Mouse (Mus musculus): ENCODE measurements around the gene Igf2r. TPM values are rescaled to one million over a fixed set of nuclear protein-coding genes. Genes with fewer than 3 reads are reported as not detected.

Gene Igf2r
- polyA plus RNA-seq, 1 experiment from 2014 or later, result 52.3 TPM

- peak; percentile 76 for ATAC-seq (replicated peaks; ENCODE audit: low FRiP score, low TSS enrichment, low read depth)
- Histone ChIP-seq H3K4me1 (replicated peaks; ENCODE audit: control insufficient read depth, insufficient read depth, low read length) (peaks cover 15% of the 10 kb centered on the region), H3K27ac (ENCODE audit: low read depth) (no peak overlapping the region), H3K27me3 (replicated peaks; ENCODE audit: control insufficient read depth, insufficient read depth, low read length) (no peaks in the 10 kb centered on the region), H3K9ac (ENCODE audit: low read length) (no peak overlapping the region), H3K4me3 (ENCODE audit: low read depth, low read length) (no peak overlapping the region), H3K36me3 (ENCODE audit: control insufficient read depth, insufficient read depth, low read length) (no peaks in the 10 kb centered on the region), H3K4me2 (ENCODE audit: low read length) (no peak overlapping the region), H3K9me3 (ENCODE audit: control insufficient read depth, low read length) (no peaks in the 10 kb centered on the region)
- no peak for DNase-seq (ENCODE audit: low spot score)
- WGBS, result 64% methylated on average over 12 of the region's 12 CpGs
Measured at GRCm38 (mm10) chr17:12799368-12800275, 30.2 kb upstream of the Igf2r start.

DNA sequence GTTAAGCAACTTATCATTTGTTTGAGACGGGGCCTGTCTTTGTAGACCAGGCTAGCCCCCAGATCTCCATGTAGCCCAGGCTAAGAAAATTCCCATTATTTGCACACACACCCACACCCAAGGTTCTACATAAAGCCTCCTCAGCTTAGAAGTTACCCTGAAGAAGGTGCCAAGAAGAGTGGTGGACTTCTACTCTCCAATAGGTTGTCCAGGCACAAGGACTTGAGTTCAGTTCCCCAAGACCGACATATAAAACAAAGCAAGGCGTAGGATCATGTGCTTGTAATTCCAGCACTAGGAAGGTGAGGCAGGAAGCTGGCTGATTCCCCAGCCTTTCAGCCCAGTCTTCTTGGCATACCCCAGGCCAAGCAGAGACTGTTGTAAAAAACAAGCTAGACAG lies 29.1 kb upstream of the Igf2r start:
- H3K9ac ChIP-seq (ENCODE audit: low read length), result no peak overlapping the region
- no peak overlapping the region for H3K4me2 ChIP-seq (ENCODE audit: low read length)
- no peaks in the 10 kb centered on the region for H3K36me3 ChIP-seq (ENCODE audit: control insufficient read depth, insufficient read depth, low read length)
- no peak overlapping the region for H3K4me3 ChIP-seq (ENCODE audit: low read depth, low read length)
- H3K27me3 ChIP-seq (replicated peaks; ENCODE audit: control insufficient read depth, insufficient read depth, low read length), result no peaks in the 10 kb centered on the region
- no peak overlapping the region for H3K27ac ChIP-seq (ENCODE audit: low read depth)
- H3K4me1 ChIP-seq (replicated peaks; ENCODE audit: control insufficient read depth, insufficient read depth, low read length), result peaks cover 26% of the 10 kb centered on the region
- no peak for ATAC-seq (replicated peaks; ENCODE audit: low FRiP score, low TSS enrichment, low read depth)
- no peaks in the 10 kb centered on the region for H3K9me3 ChIP-seq (ENCODE audit: control insufficient read depth, low read length)
- 90% methylated on average over 3 of the region's 3 CpGs for WGBS
- DNase-seq (ENCODE audit: low spot score), result no peak

GRCm38 (mm10) chr17:12797427-12798029 lies 28.1 kb upstream of the Igf2r start:
- no peak for DNase-seq (ENCODE audit: low spot score)

GRCm38 (mm10) chr17:12796633-12797032 lies 27.2 kb upstream of the Igf2r start:
- no peaks in the 10 kb centered on the region for H3K36me3 ChIP-seq (ENCODE audit: control insufficient read depth, insufficient read depth, low read length)
- no peaks in the 10 kb centered on the region for H3K27me3 ChIP-seq (replicated peaks; ENCODE audit: control insufficient read depth, insufficient read depth, low read length)
- H3K4me3 ChIP-seq (ENCODE audit: low read depth, low read length), result no peak overlapping the region
- peaks cover 43% of the 10 kb centered on the region for H3K4me1 ChIP-seq (replicated peaks; ENCODE audit: control insufficient read depth, insufficient read depth, low read length)
- H3K4me2 ChIP-seq (ENCODE audit: low read length), result no peak overlapping the region
- H3K9me3 ChIP-seq (ENCODE audit: control insufficient read depth, low read length), result no peaks in the 10 kb centered on the region
- H3K27ac ChIP-seq (ENCODE audit: low read depth), result no peak overlapping the region
- H3K9ac ChIP-seq (ENCODE audit: low read length), result no peak overlapping the region
- 69% methylated on average over 3 of the region's 3 CpGs for WGBS
- DNase-seq (ENCODE audit: low spot score), result no peak
- ATAC-seq (replicated peaks; ENCODE audit: low FRiP score, low TSS enrichment, low read depth), result no peak

More at GRCm38 (mm10) chr17:12797427-12798029, 28.1 kb upstream of the Igf2r start:
- Histone ChIP-seq H3K9me3 (ENCODE audit: control insufficient read depth, low read length) (no peaks in the 10 kb centered on the region), H3K4me3 (ENCODE audit: low read depth, low read length) (no peak overlapping the region), H3K4me1 (replicated peaks; ENCODE audit: control insufficient read depth, insufficient read depth, low read length) (peaks cover 35% of the 10 kb centered on the region), H3K27ac (ENCODE audit: low read depth) (no peak overlapping the region), H3K9ac (ENCODE audit: low read length) (no peak overlapping the region), H3K4me2 (ENCODE audit: low read length) (no peak overlapping the region), H3K36me3 (ENCODE audit: control insufficient read depth, insufficient read depth, low read length) (no peaks in the 10 kb centered on the region), H3K27me3 (replicated peaks; ENCODE audit: control insufficient read depth, insufficient read depth, low read length) (no peaks in the 10 kb centered on the region)
- 64% methylated on average over 3 of the region's 3 CpGs for WGBS
- no peak for ATAC-seq (replicated peaks; ENCODE audit: low FRiP score, low TSS enrichment, low read depth)

DNA sequence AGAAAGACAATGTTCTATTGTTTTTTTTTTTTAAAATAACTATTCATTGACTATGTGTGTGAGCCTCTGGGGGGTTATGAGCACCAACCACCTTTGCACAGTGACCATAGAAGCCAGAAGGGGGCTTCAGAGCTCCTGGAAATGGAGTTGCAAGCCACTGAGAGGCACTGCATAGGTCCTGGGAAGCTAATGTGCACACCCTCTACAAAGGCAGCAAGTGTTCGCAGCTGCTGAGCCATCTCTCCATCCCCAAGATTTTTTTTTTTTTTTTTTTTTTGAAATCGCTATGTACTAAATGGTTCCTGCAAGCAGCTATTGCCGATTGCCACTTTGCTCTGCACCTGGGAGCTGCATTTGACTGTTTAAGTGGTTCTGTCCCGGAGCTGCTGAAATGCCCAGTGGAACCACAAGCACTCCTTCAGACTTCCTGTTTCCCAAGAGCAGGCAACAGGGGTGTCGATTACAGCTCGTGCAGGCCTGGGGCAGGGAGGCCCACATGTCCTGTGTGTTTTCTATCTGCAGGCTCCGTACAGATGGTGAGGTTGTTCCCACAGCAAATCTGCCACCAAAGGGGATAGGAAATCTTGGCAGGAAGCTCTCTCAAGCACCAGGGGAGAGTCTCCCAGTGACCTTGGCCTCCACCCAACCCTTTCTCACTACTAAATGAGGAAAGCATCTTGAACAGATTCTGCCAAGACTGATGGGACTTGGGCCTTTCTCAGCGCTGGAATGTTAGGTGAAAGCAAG lies 24.4 kb upstream of the Igf2r start:
- ATAC-seq (replicated peaks; ENCODE audit: low FRiP score, low TSS enrichment, low read depth) (no peak), DNase-seq (ENCODE audit: low spot score) (no peak)
- H3K4me2 ChIP-seq (ENCODE audit: low read length), result peak overlapping the region; percentile 1; the same call in 1 of the 2 replicates
- H3K9ac ChIP-seq (ENCODE audit: low read length), result no peak overlapping the region
- H3K9me3 ChIP-seq (ENCODE audit: control insufficient read depth, low read length), result no peaks in the 10 kb centered on the region
- no peaks in the 10 kb centered on the region for H3K36me3 ChIP-seq (ENCODE audit: control insufficient read depth, insufficient read depth, low read length)
- H3K27me3 ChIP-seq (replicated peaks; ENCODE audit: control insufficient read depth, insufficient read depth, low read length), result no peaks in the 10 kb centered on the region
- H3K27ac ChIP-seq (ENCODE audit: low read depth), result peak overlapping the region; percentile 83
- WGBS, result 38% methylated on average over 8 of the region's 8 CpGs
- no peak overlapping the region for H3K4me3 ChIP-seq (ENCODE audit: low read depth, low read length)
- peaks cover 60% of the 10 kb centered on the region for H3K4me1 ChIP-seq (replicated peaks; ENCODE audit: control insufficient read depth, insufficient read depth, low read length)

DNA sequence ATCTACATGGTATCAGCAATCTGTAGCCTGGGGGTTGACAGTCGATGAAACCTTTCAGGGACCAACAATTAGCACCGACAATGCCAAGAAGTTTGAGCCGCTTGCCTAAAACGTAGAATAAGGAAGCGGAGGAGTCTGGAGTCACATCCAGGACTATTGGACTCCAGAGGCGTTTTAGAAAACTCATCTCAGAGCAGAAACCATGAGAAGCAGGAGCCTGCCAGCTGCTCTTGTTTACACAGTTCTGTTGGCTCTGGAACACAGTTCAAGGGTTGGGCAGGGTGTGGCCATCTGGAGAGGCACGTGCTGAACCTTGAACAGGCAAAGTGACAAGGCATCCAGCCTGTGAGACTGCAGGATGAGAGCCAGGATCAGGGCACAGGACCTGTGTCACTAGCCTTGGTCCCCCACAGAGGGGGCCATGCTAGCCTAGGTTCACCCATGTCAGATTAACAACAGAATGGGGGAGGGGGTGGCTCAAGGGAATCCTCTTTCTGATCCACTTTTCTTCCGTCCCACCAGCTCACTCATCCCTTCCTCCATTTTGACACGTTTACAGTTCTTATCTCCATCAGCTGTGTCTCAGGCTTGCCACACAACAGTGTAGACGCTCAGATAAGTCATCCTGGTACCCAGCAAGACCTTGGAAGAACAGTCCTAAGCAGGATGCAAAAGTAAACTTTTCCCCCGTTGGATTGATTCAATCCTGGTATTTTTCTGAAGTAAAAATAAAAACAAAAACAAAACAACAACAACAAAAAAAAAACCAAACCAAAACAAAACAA lies 23.1 kb upstream of the Igf2r start:
- H3K4me1 ChIP-seq (replicated peaks; ENCODE audit: control insufficient read depth, insufficient read depth, low read length), result peaks cover 58% of the 10 kb centered on the region
- 45% methylated on average over 11 of the region's 11 CpGs for WGBS
- peak; percentile 75 for DNase-seq (ENCODE audit: low spot score)

DNA sequence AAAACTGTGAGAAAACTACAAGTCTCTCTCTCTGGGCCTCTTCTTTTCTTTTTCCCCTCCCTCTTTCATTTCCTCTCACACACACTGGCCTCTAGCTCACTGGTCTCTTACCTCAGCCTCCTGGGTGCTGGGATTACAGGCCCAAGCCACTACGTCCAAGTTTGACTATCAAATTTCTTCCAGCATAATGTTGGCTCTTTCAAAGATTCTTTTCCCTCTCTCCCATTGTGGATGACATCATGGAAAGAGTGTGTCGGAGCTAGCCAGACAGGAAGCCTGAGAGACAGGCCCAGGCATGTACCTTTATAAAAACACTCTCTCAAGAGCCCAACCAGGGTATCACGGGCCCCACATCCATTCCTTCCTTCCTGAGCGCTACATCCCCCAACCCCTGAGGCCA lies 22.0 kb upstream of the Igf2r start:
- H3K36me3 ChIP-seq (ENCODE audit: control insufficient read depth, insufficient read depth, low read length), result no peaks in the 10 kb centered on the region
- peak overlapping the region; percentile 94 for H3K27ac ChIP-seq (ENCODE audit: low read depth)
- peaks cover 58% of the 10 kb centered on the region for H3K4me1 ChIP-seq (replicated peaks; ENCODE audit: control insufficient read depth, insufficient read depth, low read length)
- no peak overlapping the region for H3K9ac ChIP-seq (ENCODE audit: low read length)
- H3K27me3 ChIP-seq (replicated peaks; ENCODE audit: control insufficient read depth, insufficient read depth, low read length), result no peaks in the 10 kb centered on the region
- H3K4me2 ChIP-seq (ENCODE audit: low read length), result 0 out of 2 replicates have a peak overlapping the region, but pooled peaks have one; percentile 22
- DNase-seq (ENCODE audit: low spot score), result no peak
- no peak for ATAC-seq (replicated peaks; ENCODE audit: low FRiP score, low TSS enrichment, low read depth)
- WGBS, result 22% methylated on average over 4 of the region's 4 CpGs
- H3K4me3 ChIP-seq (ENCODE audit: low read depth, low read length), result no peak overlapping the region
- 0 out of 2 replicates have a peak, but pooled peaks cover 4% of the 10 kb centered on the region for H3K9me3 ChIP-seq (ENCODE audit: control insufficient read depth, low read length)

More for the DNA sequence above, 23.1 kb upstream of the Igf2r start:
- Histone ChIP-seq H3K9me3 (ENCODE audit: control insufficient read depth, low read length) (0 out of 2 replicates have a peak, but pooled peaks cover 4% of the 10 kb centered on the region), H3K27ac (ENCODE audit: low read depth) (peak overlapping the region; percentile 94), H3K4me3 (ENCODE audit: low read depth, low read length) (no peak overlapping the region), H3K27me3 (replicated peaks; ENCODE audit: control insufficient read depth, insufficient read depth, low read length) (no peaks in the 10 kb centered on the region), H3K4me2 (ENCODE audit: low read length) (no peak overlapping the region), H3K9ac (ENCODE audit: low read length) (no peak overlapping the region), H3K36me3 (ENCODE audit: control insufficient read depth, insufficient read depth, low read length) (no peaks in the 10 kb centered on the region)
- peak; percentile 67 for ATAC-seq (replicated peaks; ENCODE audit: low FRiP score, low TSS enrichment, low read depth)

DNA sequence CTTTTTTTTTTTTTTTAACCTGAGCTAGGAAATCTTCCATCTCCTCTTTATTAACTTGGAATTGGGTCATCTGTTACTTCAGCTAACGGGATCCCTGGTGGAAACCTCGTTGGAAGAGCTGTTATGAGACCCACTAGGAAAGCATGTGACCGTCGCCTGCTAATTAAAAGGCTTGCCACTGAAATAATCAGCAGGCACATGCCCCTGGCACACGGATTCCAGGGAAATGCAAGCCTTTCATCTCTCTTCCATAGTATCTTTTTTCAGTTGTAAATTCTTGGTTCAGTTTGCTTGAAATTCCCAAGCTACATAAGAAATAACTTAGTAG lies 21.6 kb upstream of the Igf2r start:
- ATAC-seq (replicated peaks; ENCODE audit: low FRiP score, low TSS enrichment, low read depth) (no peak), DNase-seq (ENCODE audit: low spot score) (no peak)
- H3K4me1 ChIP-seq (replicated peaks; ENCODE audit: control insufficient read depth, insufficient read depth, low read length), result peaks cover 58% of the 10 kb centered on the region
- H3K36me3 ChIP-seq (ENCODE audit: control insufficient read depth, insufficient read depth, low read length), result no peaks in the 10 kb centered on the region
- peak overlapping the region; percentile 9; the same call in 1 of the 2 replicates for H3K4me2 ChIP-seq (ENCODE audit: low read length)
- 18% methylated on average over 5 of the region's 5 CpGs for WGBS
- 0 out of 2 replicates have a peak, but pooled peaks cover 4% of the 10 kb centered on the region for H3K9me3 ChIP-seq (ENCODE audit: control insufficient read depth, low read length)
- H3K27ac ChIP-seq (ENCODE audit: low read depth), result peak overlapping the region; percentile 94
- H3K9ac ChIP-seq (ENCODE audit: low read length), result no peak overlapping the region
- no peak overlapping the region for H3K4me3 ChIP-seq (ENCODE audit: low read depth, low read length)
- no peaks in the 10 kb centered on the region for H3K27me3 ChIP-seq (replicated peaks; ENCODE audit: control insufficient read depth, insufficient read depth, low read length)
